Mouse (Mus musculus) kidney, embryonic 15.5 days (tissue): ENCODE measurements around the gene Methig1. TPM values are rescaled to one million over a fixed set of nuclear protein-coding genes. Genes with fewer than 3 reads are reported as not detected.
A peak's percentile ranks its signal among the peaks of the same experiment; 100 is the strongest.
"Not testable (repeated sequence)": the region's sequence is repeated elsewhere in the genome, so short reads cannot be mapped to it uniquely, and the experiment has no call there.

Experiments
- ATAC-seq: fragments of 200-750 bp; cut with Nextera tagmentation; replicated peaks from 2 replicates; pipeline ENCODE4 v1.8.0; 2017; ENCODE audit warnings: moderate TSS enrichment; ENCODE audit not compliant: low FRiP score
- H3K27ac ChIP-seq: fragments of 300-500 bp; sonication (generic); 2 replicates; pipeline ENCODE4 v1.5.1; 2015; ENCODE audit warnings: mild to moderate bottlenecking, inconsistent platforms
- H3K27me3 ChIP-seq: fragments of 300-500 bp; sonication (generic); 2 replicates; pipeline ENCODE4 v1.6.1; 2015; ENCODE audit warnings: inconsistent platforms
- H3K36me3 ChIP-seq: fragments of 300-500 bp; sonication (generic); 2 replicates; pipeline ENCODE4 v1.6.1; 2015; ENCODE audit warnings: inconsistent platforms
- H3K4me1 ChIP-seq: fragments of 300-500 bp; sonication (generic); 2 replicates; pipeline ENCODE4 v1.6.1; 2015; ENCODE audit warnings: inconsistent platforms
- H3K4me2 ChIP-seq: fragments of 300-500 bp; sonication (generic); 2 replicates; pipeline ENCODE4 v1.6.1; 2015; ENCODE audit warnings: moderate library complexity, mild to moderate bottlenecking, inconsistent platforms
- H3K4me3 ChIP-seq: fragments of 300-500 bp; sonication (generic); replicated peaks from 2 replicates; pipeline ENCODE4 v1.5.1; 2015; ENCODE audit warnings: mild to moderate bottlenecking, inconsistent platforms
- H3K9ac ChIP-seq: fragments of 300-500 bp; sonication (generic); 2 replicates; pipeline ENCODE4 v1.6.1; 2015; ENCODE audit warnings: mild to moderate bottlenecking, inconsistent platforms
- H3K9me3 ChIP-seq: fragments of 300-500 bp; sonication (generic); replicated peaks from 2 replicates; pipeline ENCODE4 v1.6.1; 2016; ENCODE audit warnings: inconsistent platforms
- WGBS: fragments of 180-500 bp; shearing (Covaris S2); methylation state at CpG from one replicate; pipeline ENCODE4 v1.1.7; 2015; ENCODE audit warnings: mixed read lengths; 5-methylcytosine and 5-hydroxymethylcytosine counted together
- polyA plus RNA-seq: library from polyadenylated mRNA; unstranded; fragments of >200 nt; fragmentation: Nextera tagmentation; extraction: Ambion mirVana; gene quantifications from 2 replicates; pipeline ENCODE4 v1.2.1, GENCODE M21; 2015

Methig1 gene
- polyA plus RNA-seq, 1 experiment from 2014 or later, result 1.5 TPM

GRCm38 (mm10) chr15:100421059-100421757 lies 68.3 kb downstream of the Methig1 start:
- 18% methylated on average over 8 of the region's 8 CpGs for WGBS
- no peaks in the 10 kb centered on the region for H3K9me3 ChIP-seq
- peak overlapping the region; percentile 92 for H3K4me3 ChIP-seq
- H3K36me3 ChIP-seq, result no peaks in the 10 kb centered on the region
- H3K27ac ChIP-seq, result peak overlapping the region; percentile 82
- H3K4me1 ChIP-seq, result peaks cover 73% of the 10 kb centered on the region
- no peak for ATAC-seq
- H3K27me3 ChIP-seq, result peaks cover 15% of the 10 kb centered on the region; the same call in 1 of the 2 replicates
- peak overlapping the region; percentile 36 for H3K9ac ChIP-seq
- H3K4me2 ChIP-seq, result peak overlapping the region; percentile 97

GRCm38 (mm10) chr15:100421758-100422197 lies 68.8 kb downstream of the Methig1 start, which contains the start of gene Gm5475:
Gene Gm5475, plus strand, starts transcription at chr15:100422147.
- peak within 1 kb of the TSS; percentile 82 for H3K27ac ChIP-seq
- peak within 1 kb of the TSS; percentile 89 for H3K9ac ChIP-seq
- H3K27me3 ChIP-seq, result peaks cover 15% of the 10 kb centered on the region; the same call in 1 of the 2 replicates
- H3K9me3 ChIP-seq, H3K36me3 ChIP-seq, ATAC-seq: not testable (repeated sequence)
- WGBS, result 22% methylated on average over 3 of the region's 3 CpGs
- peak within 1 kb of the TSS; percentile 92 for H3K4me3 ChIP-seq
- peaks cover 70% of the 10 kb centered on the region for H3K4me1 ChIP-seq
- H3K4me2 ChIP-seq, result peak within 1 kb of the TSS; percentile 97

GRCm38 (mm10) chr15:100422476-100422875 lies 69.5 kb downstream of the Methig1 start:
- peak overlapping the region; percentile 60 for H3K27ac ChIP-seq
- H3K9me3 ChIP-seq, result no peaks in the 10 kb centered on the region
- peaks cover 15% of the 10 kb centered on the region; the same call in 1 of the 2 replicates for H3K27me3 ChIP-seq
- no peaks in the 10 kb centered on the region for H3K36me3 ChIP-seq
- H3K4me2 ChIP-seq, result peak overlapping the region; percentile 97
- H3K9ac ChIP-seq, result peak overlapping the region; percentile 89
- H3K4me1 ChIP-seq, result peaks cover 64% of the 10 kb centered on the region
- under 1% methylated on average over 36 of the region's 44 CpGs for WGBS
- peak; percentile 66 for ATAC-seq
- peak overlapping the region; percentile 92 for H3K4me3 ChIP-seq

GRCm38 (mm10) chr15:100422899-100423860 lies 70.2 kb downstream of the Methig1 start:
- peak overlapping the region; percentile 97 for H3K4me2 ChIP-seq
- H3K27ac ChIP-seq, result peak overlapping the region; percentile 81
- WGBS, result under 1% methylated on average over 65 of the region's 65 CpGs
- H3K9ac ChIP-seq, result peak overlapping the region; percentile 89
- H3K27me3 ChIP-seq, result peaks cover 15% of the 10 kb centered on the region; the same call in 1 of the 2 replicates
- H3K9me3 ChIP-seq, result no peaks in the 10 kb centered on the region
- no peaks in the 10 kb centered on the region for H3K36me3 ChIP-seq
- H3K4me3 ChIP-seq, result peak overlapping the region; percentile 92
- peak; percentile 97 for ATAC-seq
- peaks cover 61% of the 10 kb centered on the region for H3K4me1 ChIP-seq

- Histone ChIP-seq H3K9me3 (no peaks in the 10 kb centered on the region), H3K27me3 (peaks cover 15% of the 10 kb centered on the region; the same call in 1 of the 2 replicates), H3K4me2 (peak overlapping the region; percentile 97), H3K9ac (peak overlapping the region; percentile 59), H3K27ac (peak overlapping the region; percentile 81), H3K4me3 (peak overlapping the region; percentile 92), H3K4me1 (peaks cover 57% of the 10 kb centered on the region), H3K36me3 (no peaks in the 10 kb centered on the region)
- WGBS, result 3% methylated on average over 14 of the region's 14 CpGs
- no peak for ATAC-seq
These were observed 71.0 kb downstream of the Methig1 start for GRCm38 (mm10) chr15:100423916-100424315.

DNA sequence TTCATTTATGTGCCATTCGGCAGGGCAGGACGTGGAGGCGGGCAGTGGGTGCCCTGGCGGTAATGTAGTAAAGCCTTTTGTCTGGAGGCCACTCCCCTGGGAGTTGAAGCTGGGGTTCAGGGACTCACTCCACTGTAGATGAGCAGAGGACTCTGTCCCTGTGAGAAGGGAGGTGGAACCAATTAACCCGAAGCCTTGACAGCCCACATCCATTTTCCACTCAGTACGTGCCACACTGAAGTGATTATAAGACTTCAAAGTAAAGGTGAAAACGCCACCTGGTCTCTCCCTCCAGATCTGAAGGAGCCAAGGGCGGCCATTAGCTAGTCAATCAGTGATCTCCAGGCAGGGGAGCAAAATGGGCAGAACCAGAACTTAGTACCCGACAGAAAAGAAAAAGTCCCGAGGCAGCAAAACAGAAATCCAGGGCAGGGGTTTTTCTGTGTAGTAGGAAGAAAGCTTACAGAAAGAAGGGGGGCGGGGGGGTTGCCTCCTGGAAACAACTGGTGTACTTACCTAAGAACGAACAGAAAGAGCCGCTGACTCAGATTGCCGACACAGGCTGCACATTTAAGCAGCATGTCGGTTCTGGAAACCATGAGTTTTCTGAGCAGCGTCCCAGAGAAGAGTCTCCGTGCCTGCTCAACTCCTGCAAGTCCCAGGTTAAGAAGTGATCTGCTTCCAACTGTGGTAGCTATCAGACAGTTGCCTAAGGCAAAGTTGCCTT lies 71.6 kb downstream of the Methig1 start, which contains the start of gene Slc11a2:
Gene Slc11a2, minus strand, starts transcription at position 677 of the 727 bp plus-strand sequence.
- H3K27me3 ChIP-seq, result peaks cover 15% of the 10 kb centered on the region; the same call in 1 of the 2 replicates
- peak within 1 kb of the TSS; percentile 97 for H3K4me2 ChIP-seq
- no peaks in the 10 kb centered on the region for H3K9me3 ChIP-seq
- H3K9ac ChIP-seq, result peak within 1 kb of the TSS; percentile 59
- ATAC-seq, result no peak
- peak within 1 kb of the TSS; percentile 81 for H3K27ac ChIP-seq
- H3K4me3 ChIP-seq, result peak within 1 kb of the TSS; percentile 92
- peaks cover 50% of the 10 kb centered on the region for H3K4me1 ChIP-seq
- 18% methylated on average over 17 of the region's 17 CpGs for WGBS
- no peaks in the 10 kb centered on the region for H3K36me3 ChIP-seq

GRCm38 (mm10) chr15:100428296-100428905 lies 75.5 kb downstream of the Methig1 start:
- Histone ChIP-seq H3K27ac (peak overlapping the region; percentile 59; the same call in 1 of the 2 replicates), H3K4me2 (no peak overlapping the region), H3K27me3 (peaks cover 15% of the 10 kb centered on the region; the same call in 1 of the 2 replicates), H3K36me3 (no peaks in the 10 kb centered on the region), H3K4me1 (peaks cover 30% of the 10 kb centered on the region), H3K9ac (no peak overlapping the region), H3K4me3 (no peak overlapping the region), H3K9me3 (no peaks in the 10 kb centered on the region)
- WGBS, result 68% methylated on average over 13 of the region's 13 CpGs
- peak; percentile 37 for ATAC-seq

GRCm38 (mm10) chr15:100429959-100430565 lies 77.1 kb downstream of the Methig1 start:
- Histone ChIP-seq H3K27me3 (0 out of 2 replicates have a peak, but pooled peaks cover 7% of the 10 kb centered on the region), H3K27ac (no peak overlapping the region), H3K9ac (no peak overlapping the region), H3K4me1 (peaks cover 16% of the 10 kb centered on the region; the same call in 1 of the 2 replicates), H3K4me3 (no peak overlapping the region), H3K36me3 (no peaks in the 10 kb centered on the region), H3K4me2 (no peak overlapping the region), H3K9me3 (no peaks in the 10 kb centered on the region)
- ATAC-seq, result no peak
- WGBS, result 61% methylated on average over 11 of the region's 11 CpGs

DNA sequence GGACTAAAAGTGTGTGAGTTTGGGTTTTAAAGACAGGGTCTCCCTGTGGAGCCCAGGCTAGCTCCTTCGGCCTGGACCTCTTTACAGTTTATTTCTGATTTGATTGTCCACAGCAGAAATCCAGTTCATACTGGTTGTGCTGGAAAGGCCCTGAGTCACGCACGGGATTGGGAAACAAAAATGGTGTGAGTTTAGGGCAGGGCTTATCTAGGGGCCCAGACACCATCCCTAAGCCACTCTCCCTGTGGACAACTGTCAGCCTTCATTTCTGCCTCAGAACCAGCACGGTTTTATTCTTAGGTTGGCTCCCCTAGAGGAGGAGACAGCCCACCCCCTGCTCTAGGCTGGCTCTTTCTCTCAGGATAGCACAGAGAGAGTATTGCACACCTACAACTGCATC lies 80.3 kb downstream of the Methig1 start:
- ATAC-seq, result no peak
- Histone ChIP-seq H3K4me1 (peaks cover 13% of the 10 kb centered on the region; the same call in 1 of the 2 replicates), H3K4me2 (no peak overlapping the region), H3K9me3 (no peaks in the 10 kb centered on the region), H3K27me3 (no peaks in the 10 kb centered on the region), H3K4me3 (no peak overlapping the region), H3K27ac (no peak overlapping the region), H3K9ac (no peak overlapping the region), H3K36me3 (no peaks in the 10 kb centered on the region)
- 69% methylated on average over 4 of the region's 4 CpGs for WGBS
